Mouse (Mus musculus) erythroblast, embryonic 14.5 days (primary cell): ENCODE measurements around the gene Psmb3. TPM values are rescaled to one million over a fixed set of nuclear protein-coding genes. Genes with fewer than 3 reads are reported as not detected.

Experiments used
- H3K27me3 ChIP-seq: 2 replicates; pipeline ENCODE4 v1.6.1; 2012; ENCODE audit warnings: inconsistent platforms; ENCODE audit not compliant: control insufficient read depth
- H3K36me3 ChIP-seq: 2 replicates; pipeline ENCODE4 v1.6.1; 2012; ENCODE audit warnings: mild to moderate bottlenecking, inconsistent platforms; ENCODE audit not compliant: control insufficient read depth
- H3K4me1 ChIP-seq: 2 replicates; pipeline ENCODE4 v1.6.1; 2012; ENCODE audit warnings: inconsistent platforms; ENCODE audit not compliant: control insufficient read depth
- H3K4me3 ChIP-seq: replicated peaks from 2 replicates; pipeline ENCODE3; 2012; ENCODE audit warnings: moderate library complexity, mild to moderate bottlenecking, inconsistent platforms
- H3K9me3 ChIP-seq: 2 replicates; pipeline ENCODE4 v1.6.1; 2012; ENCODE audit warnings: low read length, inconsistent platforms, mixed read lengths; ENCODE audit not compliant: control insufficient read depth
- GATA1 ChIP-seq: IDR thresholded peaks from 2 replicates; pipeline ENCODE4 v1.6.1; 2012; ENCODE audit warnings: low read length, inconsistent platforms, mixed read lengths
- TAL1 ChIP-seq: IDR thresholded peaks from 3 replicates; pipeline ENCODE4 v1.6.1; 2012; ENCODE audit warnings: low read length, inconsistent platforms, mixed read lengths
- polyA plus RNA-seq: library from polyadenylated mRNA; stranded (reverse); fragments of >175 nt; gene quantifications from 2 replicates; pipeline ENCODE4 v1.2.3, GENCODE M21; 2012

The Psmb3 gene
- polyA plus RNA-seq, 1 experiment: 2.3 TPM

DNA sequence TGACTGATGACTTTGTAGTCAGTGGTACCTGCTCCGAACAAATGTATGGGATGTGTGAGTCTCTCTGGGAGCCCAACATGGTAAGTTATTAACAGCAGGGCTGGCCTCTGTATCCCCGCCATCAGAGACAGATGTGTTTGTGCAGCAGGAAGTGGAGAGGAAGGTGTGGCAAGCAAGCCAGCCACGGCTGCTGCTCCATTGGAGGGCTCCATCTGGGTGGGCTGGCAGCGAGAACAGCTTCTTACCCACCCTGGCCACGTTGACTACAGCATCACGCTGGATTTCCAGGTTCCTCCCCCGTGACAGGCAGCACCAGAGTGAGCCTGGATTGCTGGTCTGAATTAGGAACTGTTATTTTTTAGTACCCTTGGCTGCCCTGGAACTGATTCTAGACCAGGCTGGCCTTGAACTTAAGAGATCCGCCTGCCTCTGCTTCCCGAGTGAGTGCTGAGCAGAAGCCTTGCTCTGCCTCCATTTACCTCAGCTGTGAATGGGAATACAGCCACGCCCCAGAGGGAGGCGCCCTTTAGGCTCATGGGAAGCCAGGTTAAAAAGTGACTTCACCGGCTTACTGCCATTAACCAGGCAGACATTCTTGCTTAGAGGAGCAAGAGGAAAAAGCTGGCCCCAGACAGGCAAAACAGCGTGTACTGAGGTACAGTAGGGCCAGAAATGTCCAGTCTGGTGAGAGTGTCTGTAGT, 8.2 kb downstream of the Psmb3 start:
- H3K9me3 ChIP-seq: no peaks in the 10 kb centered on the region
- TF ChIP-seq TAL1: no peak
- TF ChIP-seq GATA1: no peak
- peaks cover 6% of the 10 kb centered on the region for H3K4me1 ChIP-seq
- peaks cover 75% of the 10 kb centered on the region for H3K36me3 ChIP-seq
- H3K4me3 ChIP-seq: no peak overlapping the region
- no peaks in the 10 kb centered on the region for H3K27me3 ChIP-seq

GRCm38 (mm10) chr11:97712286-97712685, 9.1 kb downstream of the Psmb3 start:
- no peaks in the 10 kb centered on the region for H3K9me3 ChIP-seq
- H3K4me1 ChIP-seq: no peaks in the 10 kb centered on the region
- no peak overlapping the region for H3K4me3 ChIP-seq
- no peak for TF ChIP-seq TAL1
- no peak for TF ChIP-seq GATA1
- peaks cover 67% of the 10 kb centered on the region for H3K36me3 ChIP-seq
- H3K27me3 ChIP-seq: no peaks in the 10 kb centered on the region

GRCm38 (mm10) chr11:97713896-97714295, 10.7 kb downstream of the Psmb3 start:
- no peak for TF ChIP-seq TAL1
- TF ChIP-seq GATA1: no peak
- Histone ChIP-seq H3K36me3 (peaks cover 69% of the 10 kb centered on the region), H3K27me3 (no peaks in the 10 kb centered on the region), H3K9me3 (no peaks in the 10 kb centered on the region), H3K4me3 (no peak overlapping the region), H3K4me1 (no peaks in the 10 kb centered on the region)

DNA sequence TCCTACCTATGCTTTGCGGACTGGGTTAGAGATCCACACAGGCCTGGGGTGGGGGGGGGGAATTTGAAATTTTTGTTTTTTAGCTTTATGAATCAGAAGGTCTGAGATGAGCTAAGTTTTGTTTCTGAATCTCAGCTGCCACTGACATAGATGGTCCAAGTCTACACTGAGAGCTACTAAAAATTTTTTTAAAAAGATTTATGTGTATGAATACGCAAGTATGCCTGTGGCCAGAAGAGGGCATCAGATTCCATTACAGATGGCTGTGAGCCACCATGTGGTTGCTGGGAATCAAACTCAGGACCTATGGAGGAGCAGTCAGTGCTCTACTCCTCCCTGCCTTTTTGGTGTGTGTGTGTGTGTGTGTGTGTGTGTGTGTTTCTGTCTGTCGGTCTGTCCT, 11.2 kb downstream of the Psmb3 start:
- peaks cover 68% of the 10 kb centered on the region for H3K36me3 ChIP-seq

GRCm38 (mm10) chr11:97714784-97715760, 11.9 kb downstream of the Psmb3 start:
- Histone ChIP-seq H3K4me1 (no peaks in the 10 kb centered on the region), H3K9me3 (no peaks in the 10 kb centered on the region), H3K27me3 (no peaks in the 10 kb centered on the region), H3K4me3 (no peak overlapping the region), H3K36me3 (peaks cover 74% of the 10 kb centered on the region)
- TF ChIP-seq TAL1 (no peak), GATA1 (no peak)

More for the DNA sequence above, 11.2 kb downstream of the Psmb3 start:
- TF ChIP-seq TAL1 (no peak), GATA1 (no peak)
- no peaks in the 10 kb centered on the region for H3K27me3 ChIP-seq
- no peak overlapping the region for H3K4me3 ChIP-seq
- H3K9me3 ChIP-seq: no peaks in the 10 kb centered on the region
- H3K4me1 ChIP-seq: no peaks in the 10 kb centered on the region

GRCm38 (mm10) chr11:97716021-97716420, 12.8 kb downstream of the Psmb3 start:
- peaks cover 77% of the 10 kb centered on the region for H3K36me3 ChIP-seq
- no peaks in the 10 kb centered on the region for H3K4me1 ChIP-seq
- TF ChIP-seq GATA1 (no peak), TAL1 (no peak)

DNA sequence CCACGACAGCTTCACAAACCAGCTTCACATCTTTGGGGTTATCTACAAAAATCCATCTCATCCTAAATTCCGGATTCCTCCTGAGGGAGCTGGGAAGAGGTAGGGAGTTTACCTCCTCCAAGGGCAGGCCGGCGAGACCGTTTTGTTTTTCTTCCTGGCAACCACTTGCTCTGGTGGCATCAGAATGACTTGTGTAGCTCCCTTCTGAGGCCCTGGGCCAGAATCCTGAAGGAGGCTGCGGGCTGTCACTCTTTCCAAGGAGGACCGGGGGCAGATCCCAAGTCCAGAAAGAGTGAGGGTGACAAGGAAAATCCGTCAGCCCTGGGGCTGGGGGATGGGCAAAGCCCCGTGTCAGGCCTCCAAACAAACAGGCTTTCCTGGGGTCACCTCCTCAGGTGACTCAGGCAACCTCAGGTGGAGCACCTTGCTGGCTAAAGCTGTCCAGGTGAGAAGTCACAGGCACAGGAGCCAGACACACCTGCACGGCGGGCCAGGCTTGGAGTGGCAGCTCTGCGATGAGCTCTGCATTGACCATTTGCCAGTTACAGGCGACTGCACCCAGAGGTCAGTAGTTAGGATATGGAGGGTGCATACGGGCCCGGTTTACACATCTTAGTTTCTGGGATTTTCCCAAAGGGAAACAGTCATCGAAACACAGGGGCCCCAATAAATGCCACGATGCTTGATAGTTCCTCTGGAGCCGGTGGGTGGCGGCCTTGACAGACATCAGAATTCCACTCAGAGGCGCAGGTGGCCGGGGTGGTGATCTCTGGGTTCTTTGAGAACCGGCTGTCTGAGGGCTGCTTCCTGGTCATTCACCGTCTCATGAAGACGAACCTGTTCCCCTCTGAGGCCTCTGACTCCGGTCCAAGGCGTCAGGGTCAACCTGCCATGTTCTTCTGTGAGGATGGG, 14.4 kb downstream of the Psmb3 start:
- no peaks in the 10 kb centered on the region for H3K27me3 ChIP-seq
- no peak overlapping the region for H3K4me3 ChIP-seq
- no peaks in the 10 kb centered on the region for H3K4me1 ChIP-seq
- H3K36me3 ChIP-seq: peaks cover 77% of the 10 kb centered on the region
- H3K9me3 ChIP-seq: peaks cover 12% of the 10 kb centered on the region
- TF ChIP-seq TAL1 (no peak), GATA1 (no peak)

More at GRCm38 (mm10) chr11:97716021-97716420, 12.8 kb downstream of the Psmb3 start:
- Histone ChIP-seq H3K27me3 (no peaks in the 10 kb centered on the region), H3K4me3 (no peak overlapping the region), H3K9me3 (no peaks in the 10 kb centered on the region)

DNA sequence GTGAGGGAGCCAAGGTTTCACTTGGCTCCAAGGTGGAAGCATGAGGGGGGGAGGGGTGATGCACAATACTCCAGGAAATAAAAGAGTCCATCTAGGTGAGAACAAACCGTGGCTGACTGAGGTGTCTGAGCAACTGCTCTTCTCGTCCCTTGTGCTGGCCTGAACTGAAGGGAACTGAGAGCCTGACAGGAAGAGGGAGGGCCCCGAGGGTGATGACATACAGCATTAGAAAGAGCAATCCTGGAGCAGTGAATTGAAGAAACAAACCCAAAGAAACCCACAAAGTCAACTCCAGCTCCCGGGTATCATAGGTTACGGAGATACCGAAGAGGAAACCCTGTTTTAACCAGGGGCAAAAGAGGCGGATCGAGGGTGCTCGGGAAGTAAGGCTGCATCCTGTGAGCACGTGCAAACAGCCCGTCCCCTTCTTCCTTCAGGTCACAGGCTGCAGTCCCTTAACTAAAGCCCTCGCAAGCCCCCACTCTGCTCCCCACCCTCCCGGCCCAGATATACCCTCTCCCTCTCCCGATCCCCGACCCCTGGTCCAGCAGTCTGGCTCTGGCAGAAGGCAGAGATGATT, 15.2 kb downstream of the Psmb3 start:
- Histone ChIP-seq H3K27me3 (no peaks in the 10 kb centered on the region), H3K4me1 (no peaks in the 10 kb centered on the region), H3K4me3 (no peak overlapping the region), H3K9me3 (peaks cover 12% of the 10 kb centered on the region), H3K36me3 (peaks cover 74% of the 10 kb centered on the region)
- TF ChIP-seq GATA1 (no peak), TAL1 (no peak)
